Mouse (Mus musculus) E14TG2a.4 (cell line): ENCODE data around the gene Kcnip1.

Experiments
- H3K27me3 ChIP-seq: 2 replicates; pipeline ENCODE4 v1.6.1; 2014; ENCODE audit warnings: low read length, control low read depth; ENCODE audit not compliant: insufficient read depth
- H3K36me3 ChIP-seq: 2 replicates; pipeline ENCODE4 v1.6.1; 2014; ENCODE audit warnings: low read length, control low read depth; ENCODE audit not compliant: insufficient read depth
- H3K4me1 ChIP-seq: replicated peaks from 2 replicates; pipeline ENCODE4 v1.6.1; 2014; ENCODE audit warnings: low read depth, low read length, control low read depth
- H3K4me3 ChIP-seq: replicated peaks from 2 replicates; pipeline ENCODE4 v1.5.1; 2014; ENCODE audit warnings: mild to moderate bottlenecking, low read length
- H3K9me3 ChIP-seq: 2 replicates; pipeline ENCODE4 v1.6.1; 2014; ENCODE audit warnings: low read length, control low read depth
- CTCF ChIP-seq: conservative IDR thresholded peaks from 2 replicates; pipeline ENCODE4 v1.5.1; 2014; ENCODE audit warnings: low read length
- NANOG ChIP-seq: IDR thresholded peaks from 2 replicates; pipeline ENCODE4 v1.6.1; 2014; ENCODE audit warnings: borderline replicate concordance, low read length, mixed read lengths
- POU5F1 ChIP-seq: IDR thresholded peaks from 2 replicates; pipeline ENCODE4 v1.6.1; 2014; ENCODE audit warnings: low read length, borderline replicate concordance

Gene Kcnip1

DNA sequence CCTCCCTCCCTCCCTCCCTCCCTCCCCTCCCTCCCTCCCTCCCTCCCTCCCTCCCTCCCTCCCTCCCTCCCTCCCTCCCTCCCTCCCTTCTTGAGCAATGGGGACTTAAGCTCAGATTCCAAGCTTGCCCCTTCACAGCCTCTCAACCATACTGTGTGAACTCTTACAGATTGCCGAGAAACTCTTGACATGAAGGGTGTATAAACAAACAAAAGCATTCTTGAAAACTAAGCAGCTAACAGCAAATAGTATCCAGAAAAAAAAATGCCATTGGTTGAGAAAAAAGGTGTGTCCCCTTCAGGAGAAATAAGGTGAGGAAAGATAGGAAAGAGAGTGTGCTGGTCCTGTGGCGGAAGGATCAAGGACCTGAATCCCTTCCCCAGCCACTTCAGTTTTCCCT, 389.8 kb downstream of the Kcnip1 start:
- H3K36me3 ChIP-seq = no peaks in the 10 kb centered on the region
- peaks cover 24% of the 10 kb centered on the region for H3K4me1 ChIP-seq
- H3K27me3 ChIP-seq = peaks cover 12% of the 10 kb centered on the region
- no peak overlapping the region for H3K4me3 ChIP-seq
- H3K9me3 ChIP-seq = no peaks in the 10 kb centered on the region
- no peak for TF ChIP-seq CTCF
- TF ChIP-seq NANOG = no peak
- TF ChIP-seq POU5F1 = no peak

GRCm38 (mm10) chr11:33598986-33599385, 394.0 kb downstream of the Kcnip1 start, which contains the start of gene D130052B06Rik:
Gene D130052B06Rik (plus strand): TSS chr11:33599302.
- H3K4me3 ChIP-seq = no peak within 1 kb of the TSS
- peaks cover 28% of the 10 kb centered on the region for H3K27me3 ChIP-seq
- peaks cover 15% of the 10 kb centered on the region for H3K4me1 ChIP-seq
- no peaks in the 10 kb centered on the region for H3K9me3 ChIP-seq
- TF ChIP-seq POU5F1 (no peak), CTCF (no peak), NANOG (no peak)
- H3K36me3 ChIP-seq = no peaks in the 10 kb centered on the region

- Histone ChIP-seq H3K9me3 (no peaks in the 10 kb centered on the region), H3K4me1 (peaks cover 20% of the 10 kb centered on the region), H3K36me3 (no peaks in the 10 kb centered on the region), H3K4me3 (no peak overlapping the region), H3K27me3 (peaks cover 22% of the 10 kb centered on the region)
- TF ChIP-seq POU5F1 (no peak), CTCF (no peak), NANOG (no peak)
These were observed 396.3 kb downstream of the Kcnip1 start for GRCm38 (mm10) chr11:33596655-33597054.

DNA sequence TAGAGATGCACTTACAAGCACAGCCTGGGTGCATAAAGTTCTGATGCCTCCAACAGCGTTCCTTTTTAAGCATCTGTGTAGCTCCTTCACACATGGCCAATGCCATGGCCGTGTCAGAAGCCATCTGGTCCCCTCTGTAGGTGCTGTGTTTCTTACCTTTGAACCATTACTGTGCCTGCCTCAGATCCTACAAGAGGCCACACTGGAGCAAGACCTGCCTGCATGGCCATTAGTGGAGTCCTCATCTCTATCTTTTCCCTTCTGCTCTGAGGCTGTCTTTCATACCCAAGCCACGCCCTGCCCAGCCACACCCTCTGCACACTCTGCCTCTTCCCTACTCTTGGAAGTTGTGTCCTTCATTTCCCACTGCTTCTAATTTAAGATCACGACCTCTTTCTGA, 400.1 kb downstream of the Kcnip1 start:
- Histone ChIP-seq H3K4me3 (no peak overlapping the region), H3K4me1 (peaks cover 6% of the 10 kb centered on the region; the same call in 1 of the 2 replicates), H3K27me3 (peaks cover 20% of the 10 kb centered on the region), H3K9me3 (no peaks in the 10 kb centered on the region), H3K36me3 (no peaks in the 10 kb centered on the region)
- TF ChIP-seq POU5F1 = no peak
- no peak for TF ChIP-seq CTCF
- no peak for TF ChIP-seq NANOG

- no peaks in the 10 kb centered on the region for H3K36me3 ChIP-seq
- H3K4me1 ChIP-seq = peaks cover 5% of the 10 kb centered on the region; the same call in 1 of the 2 replicates
- H3K4me3 ChIP-seq = no peak overlapping the region
- TF ChIP-seq POU5F1 (no peak), NANOG (no peak), CTCF (no peak)
- H3K27me3 ChIP-seq = peaks cover 15% of the 10 kb centered on the region
- no peaks in the 10 kb centered on the region for H3K9me3 ChIP-seq
These were observed 402.2 kb downstream of the Kcnip1 start for GRCm38 (mm10) chr11:33590771-33591170.

- TF ChIP-seq CTCF = no peak
- TF ChIP-seq NANOG = no peak
- no peak for TF ChIP-seq POU5F1
- no peaks in the 10 kb centered on the region for H3K36me3 ChIP-seq
- no peak overlapping the region for H3K4me3 ChIP-seq
- H3K9me3 ChIP-seq = no peaks in the 10 kb centered on the region
- H3K27me3 ChIP-seq = peaks cover 4% of the 10 kb centered on the region; the same call in 1 of the 2 replicates
- no peaks in the 10 kb centered on the region for H3K4me1 ChIP-seq
These were observed 406.3 kb downstream of the Kcnip1 start for GRCm38 (mm10) chr11:33586614-33587013.

DNA sequence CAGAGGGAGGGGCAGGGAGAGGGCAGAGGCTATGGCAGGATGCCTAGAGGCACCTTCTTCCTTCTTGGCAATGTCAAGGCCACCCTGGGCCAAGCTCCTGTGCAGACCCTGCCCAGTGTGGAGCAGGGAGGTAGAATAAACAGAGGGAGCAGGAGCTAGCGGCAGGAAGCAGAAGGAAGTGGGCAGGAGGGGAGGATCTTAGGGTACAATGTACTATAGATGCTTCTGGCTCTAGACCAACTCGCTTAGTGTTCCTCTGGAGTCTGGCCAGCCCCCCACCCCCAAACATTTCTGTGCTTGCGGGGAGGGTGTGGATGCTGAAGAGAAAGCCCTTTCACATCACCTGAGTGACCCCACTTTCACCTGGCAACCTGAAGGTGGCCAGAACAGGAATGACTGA, 413.3 kb downstream of the Kcnip1 start:
- Histone ChIP-seq H3K9me3 (no peaks in the 10 kb centered on the region), H3K4me3 (no peak overlapping the region), H3K4me1 (peaks cover 28% of the 10 kb centered on the region), H3K36me3 (0 out of 2 replicates have a peak, but pooled peaks cover 8% of the 10 kb centered on the region), H3K27me3 (no peaks in the 10 kb centered on the region)
- no peak for TF ChIP-seq CTCF
- TF ChIP-seq POU5F1 = no peak
- TF ChIP-seq NANOG = no peak
